16 mouse cellular contexts compared by ENCODE assay signal in genomic region chr2:128134474-128134873, GRCm38 (mm10).
"Had no signal": no experiment of that assay in that cellular context is flagged by ENCODE, and none has a peak within 500 bp of the region (broad histone marks: within the 10 kb centered on the region; RNA-seq: fewer than 3 reads in every experiment).

No protein-coding gene starts in this region.

- H3K9ac ChIP-seq: limb, embryonic 12.5 days; liver, embryonic 13.5 days; liver, postnatal 0 days; lung, embryonic 15.5 days; midbrain, embryonic 12.5 days; neural tube, embryonic 13.5 days; stomach, embryonic 15.5 days had no signal

- H3K27ac ChIP-seq: kidney, postnatal 0 days; layer of hippocampus, adult 2 months; limb, embryonic 12.5 days; liver, embryonic 13.5 days; lung, embryonic 15.5 days; midbrain, embryonic 12.5 days; neural tube, embryonic 13.5 days; stomach, embryonic 15.5 days had no signal

- ATAC-seq: liver, postnatal 0 days; midbrain, embryonic 16.5 days had no signal

- H3K4me3 ChIP-seq: layer of hippocampus, adult 2 months; limb, embryonic 12.5 days; liver, embryonic 13.5 days; lung, embryonic 15.5 days; midbrain, embryonic 12.5 days; neural tube, embryonic 13.5 days; stomach, embryonic 15.5 days had no signal

- H3K9me3 ChIP-seq: limb, embryonic 12.5 days; liver, embryonic 13.5 days; lung, embryonic 15.5 days; midbrain, embryonic 12.5 days; neural tube, embryonic 13.5 days; stomach, embryonic 15.5 days had no signal

- H3K27me3 ChIP-seq: limb, embryonic 12.5 days; liver, embryonic 13.5 days; lung, embryonic 15.5 days; midbrain, embryonic 12.5 days; neural tube, embryonic 13.5 days; stomach, embryonic 15.5 days had no signal

- DNase-seq: kidney, adult 2 months; kidney, postnatal 36 days; liver; liver, embryonic 13.5 days; liver, postnatal 0 days; retina, postnatal 1 day; thymus, adult 18-20 months; thymus, postnatal 14 days had no signal

- H3K4me2 ChIP-seq: limb, embryonic 12.5 days; liver, embryonic 13.5 days; lung, embryonic 15.5 days; midbrain, embryonic 12.5 days; neural tube, embryonic 13.5 days; stomach, embryonic 15.5 days had no signal
